Mouse (Mus musculus) heart, embryonic 13.5 days (tissue): ENCODE data around the gene Rnf141. TPM values are rescaled to one million over a fixed set of nuclear protein-coding genes. Genes with fewer than 3 reads are reported as not detected.

Experiments used
- ATAC-seq: fragments of 200-750 bp; cut with Nextera tagmentation; 2 replicates; pipeline ENCODE4 v1.8.0; 2017; ENCODE audit warnings: moderate TSS enrichment; ENCODE audit not compliant: insufficient number of reproducible peaks, low FRiP score, low TSS enrichment; ENCODE audit errors: extremely low read depth
- H3K27ac ChIP-seq: fragments of 300-500 bp; sonication (generic); replicated peaks from 2 replicates; pipeline ENCODE4 v1.5.1; 2015; ENCODE audit warnings: moderate library complexity, mild to moderate bottlenecking, inconsistent platforms
- H3K27me3 ChIP-seq: fragments of 300-500 bp; sonication (generic); replicated peaks from 2 replicates; pipeline ENCODE4 v1.6.1; 2015; ENCODE audit warnings: mild to moderate bottlenecking, inconsistent platforms
- H3K36me3 ChIP-seq: fragments of 300-500 bp; sonication (generic); 2 replicates; pipeline ENCODE4 v1.6.1; 2015; ENCODE audit warnings: mild to moderate bottlenecking, inconsistent platforms
- H3K4me1 ChIP-seq: fragments of 300-500 bp; sonication (generic); 2 replicates; pipeline ENCODE4 v1.6.1; 2015; ENCODE audit warnings: inconsistent platforms
- H3K4me2 ChIP-seq: fragments of 300-500 bp; sonication (generic); 2 replicates; pipeline ENCODE4 v1.6.1; 2015; ENCODE audit warnings: inconsistent platforms, mild to moderate bottlenecking, moderate library complexity
- H3K4me3 ChIP-seq: fragments of 300-500 bp; sonication (generic); 2 replicates; pipeline ENCODE4 v1.5.1; 2015; ENCODE audit warnings: moderate library complexity, mild to moderate bottlenecking, inconsistent platforms
- H3K9ac ChIP-seq: fragments of 300-500 bp; sonication (generic); 2 replicates; pipeline ENCODE4 v1.6.1; 2015; ENCODE audit warnings: inconsistent platforms, mild to moderate bottlenecking, moderate library complexity
- H3K9me3 ChIP-seq: fragments of 300-500 bp; sonication (generic); 2 replicates; pipeline ENCODE4 v1.6.1; 2016; ENCODE audit warnings: inconsistent platforms
- WGBS: fragments of 180-500 bp; shearing (Covaris S2); methylation state at CpG from one replicate; pipeline ENCODE4 v1.1.7; 2015; ENCODE audit warnings: mixed read lengths; 5-methylcytosine and 5-hydroxymethylcytosine counted together
- polyA plus RNA-seq: library from polyadenylated mRNA; unstranded; fragments of >200 nt; fragmentation: Nextera tagmentation; extraction: Ambion mirVana; gene quantifications from 2 replicates; pipeline ENCODE4 v1.2.1, GENCODE M21; 2015

Rnf141 gene
- polyA plus RNA-seq, 1 experiment from 2014 or later = 27.6 TPM

DNA sequence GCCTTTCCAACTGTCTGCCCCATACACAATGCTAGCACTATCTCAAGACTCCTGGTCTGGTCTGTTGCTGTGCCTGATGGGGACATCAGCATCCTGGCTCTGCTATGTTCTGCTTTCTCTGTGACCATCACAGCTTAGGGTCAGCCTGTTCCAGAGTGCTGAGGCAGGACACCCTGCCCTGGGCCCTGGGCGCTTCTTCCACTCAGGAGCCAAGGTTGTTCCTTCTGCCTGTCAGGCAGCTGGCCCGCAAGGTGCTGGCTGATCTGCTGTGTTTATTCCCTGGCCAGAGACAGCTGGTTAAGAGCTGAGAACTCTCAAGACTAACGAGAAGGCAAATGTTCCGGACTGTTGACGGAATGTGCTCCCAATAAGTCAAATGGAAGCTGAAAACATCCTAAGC is 52.1 kb downstream of the Rnf141 start:
- Histone ChIP-seq H3K4me2 (no peak overlapping the region), H3K27ac (no peak overlapping the region), H3K27me3 (no peaks in the 10 kb centered on the region; the same call in 1 of the 2 replicates), H3K36me3 (no peaks in the 10 kb centered on the region), H3K4me3 (no peak overlapping the region), H3K9ac (no peak overlapping the region), H3K9me3 (no peaks in the 10 kb centered on the region), H3K4me1 (peaks cover 11% of the 10 kb centered on the region)
- ATAC-seq = no peak
- 82% methylated on average over 5 of the region's 5 CpGs for WGBS

DNA sequence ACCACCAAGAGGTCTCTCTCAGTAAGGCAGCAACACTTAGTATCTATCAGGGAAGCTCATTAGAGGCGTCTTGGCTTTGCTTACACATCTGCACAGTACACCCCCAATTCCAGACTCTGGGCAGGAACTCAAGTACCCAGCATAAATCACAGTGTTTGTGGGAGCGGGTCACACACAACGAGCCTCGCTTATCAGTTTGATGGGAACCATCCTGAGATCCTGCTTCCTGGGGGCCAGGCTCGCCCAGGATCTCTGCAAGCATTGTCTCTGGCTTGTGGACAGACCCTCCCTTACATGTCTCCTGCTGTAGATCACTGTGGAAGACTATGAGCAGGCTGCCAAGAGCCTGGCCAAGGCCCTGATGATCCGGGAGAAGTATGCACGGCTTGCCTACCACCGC is 53.4 kb downstream of the Rnf141 start:
- H3K4me3 ChIP-seq = no peak overlapping the region
- WGBS = 71% methylated on average over 8 of the region's 8 CpGs
- no peaks in the 10 kb centered on the region for H3K9me3 ChIP-seq
- H3K27me3 ChIP-seq = no peaks in the 10 kb centered on the region; the same call in 1 of the 2 replicates
- peaks cover 14% of the 10 kb centered on the region for H3K4me1 ChIP-seq
- H3K27ac ChIP-seq = no peak overlapping the region
- no peak overlapping the region for H3K9ac ChIP-seq
- H3K36me3 ChIP-seq = no peaks in the 10 kb centered on the region
- H3K4me2 ChIP-seq = no peak overlapping the region
- no peak for ATAC-seq

DNA sequence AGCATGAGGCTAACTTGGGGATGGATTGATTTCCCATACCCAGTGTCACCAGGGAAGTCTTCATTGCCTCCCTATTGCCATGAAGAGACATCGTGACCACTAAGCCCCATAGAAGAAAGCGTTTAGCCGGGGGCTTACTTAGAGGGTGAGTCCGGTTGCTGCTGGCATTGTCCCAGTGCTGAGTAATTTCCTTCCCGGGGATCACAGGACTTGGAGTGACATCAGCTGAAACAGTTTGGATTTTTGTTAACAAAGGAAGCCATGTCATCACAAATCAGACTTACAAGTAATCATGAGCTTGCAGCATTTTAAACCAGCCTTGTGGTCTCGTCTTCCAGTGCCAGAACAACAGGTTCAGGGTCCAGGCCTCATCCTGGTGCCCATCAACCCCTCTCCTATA is 56.9 kb downstream of the Rnf141 start:
- Histone ChIP-seq H3K9me3 (no peaks in the 10 kb centered on the region), H3K27me3 (no peaks in the 10 kb centered on the region; the same call in 1 of the 2 replicates), H3K9ac (no peak overlapping the region), H3K36me3 (no peaks in the 10 kb centered on the region), H3K4me3 (no peak overlapping the region), H3K27ac (no peak overlapping the region), H3K4me1 (peaks cover 34% of the 10 kb centered on the region), H3K4me2 (no peak overlapping the region)
- 69% methylated on average over 6 of the region's 6 CpGs for WGBS
- ATAC-seq = no peak

GRCm38 (mm10) chr7:110785741-110786146 is 58.5 kb downstream of the Rnf141 start:
- no peaks in the 10 kb centered on the region for H3K36me3 ChIP-seq
- H3K9me3 ChIP-seq = no peaks in the 10 kb centered on the region
- no peak overlapping the region for H3K4me2 ChIP-seq
- H3K4me3 ChIP-seq = no peak overlapping the region
- no peaks in the 10 kb centered on the region; the same call in 1 of the 2 replicates for H3K27me3 ChIP-seq
- H3K4me1 ChIP-seq = peaks cover 50% of the 10 kb centered on the region
- H3K9ac ChIP-seq = no peak overlapping the region
- WGBS = 59% methylated on average over 3 of the region's 3 CpGs
- no peak for ATAC-seq
- no peak overlapping the region for H3K27ac ChIP-seq

DNA sequence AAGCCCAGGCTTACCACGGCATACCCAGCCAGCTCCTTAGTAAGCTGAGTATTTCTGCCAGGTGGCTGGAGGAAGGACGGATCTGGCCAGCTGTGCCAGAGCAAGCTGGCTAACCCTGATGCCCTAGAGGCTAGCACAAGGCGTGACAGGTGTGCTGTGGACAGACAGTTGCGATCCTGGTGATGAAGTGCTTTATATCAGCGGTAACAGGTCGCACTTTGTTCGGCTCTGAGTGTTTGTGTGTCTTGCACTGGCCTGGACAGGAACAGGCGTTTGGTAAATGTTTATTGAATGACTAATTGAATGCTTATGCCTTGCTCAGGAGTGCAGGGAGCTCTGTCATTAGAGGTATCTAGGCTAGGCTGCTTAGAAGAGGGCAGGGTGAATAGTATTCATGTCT is 59.3 kb downstream of the Rnf141 start:
- Histone ChIP-seq H3K9me3 (no peaks in the 10 kb centered on the region), H3K27me3 (no peaks in the 10 kb centered on the region; the same call in 1 of the 2 replicates), H3K36me3 (no peaks in the 10 kb centered on the region), H3K27ac (no peak overlapping the region), H3K4me2 (no peak overlapping the region), H3K4me1 (peaks cover 53% of the 10 kb centered on the region), H3K4me3 (no peak overlapping the region), H3K9ac (no peak overlapping the region)
- 70% methylated on average over 8 of the region's 8 CpGs for WGBS
- ATAC-seq = no peak

- peaks cover 53% of the 10 kb centered on the region for H3K4me1 ChIP-seq
- H3K4me3 ChIP-seq = no peak overlapping the region
- WGBS = 47% methylated on average over 10 of the region's 10 CpGs
- H3K36me3 ChIP-seq = no peaks in the 10 kb centered on the region
- H3K9me3 ChIP-seq = no peaks in the 10 kb centered on the region
- H3K27ac ChIP-seq = no peak overlapping the region
- no peak overlapping the region for H3K9ac ChIP-seq
- no peak overlapping the region for H3K4me2 ChIP-seq
- ATAC-seq = no peak
- peaks cover 4% of the 10 kb centered on the region for H3K27me3 ChIP-seq
Measured at GRCm38 (mm10) chr7:110782845-110783478, 61.3 kb downstream of the Rnf141 start.

GRCm38 (mm10) chr7:110782135-110782534 is 62.1 kb downstream of the Rnf141 start:
- Histone ChIP-seq H3K4me1 (peaks cover 49% of the 10 kb centered on the region), H3K9ac (no peak overlapping the region), H3K4me3 (no peak overlapping the region), H3K27ac (no peak overlapping the region), H3K27me3 (peaks cover 4% of the 10 kb centered on the region), H3K4me2 (no peak overlapping the region), H3K9me3 (no peaks in the 10 kb centered on the region), H3K36me3 (no peaks in the 10 kb centered on the region)
- WGBS = 21% methylated on average over 7 of the region's 7 CpGs
- ATAC-seq = no peak

DNA sequence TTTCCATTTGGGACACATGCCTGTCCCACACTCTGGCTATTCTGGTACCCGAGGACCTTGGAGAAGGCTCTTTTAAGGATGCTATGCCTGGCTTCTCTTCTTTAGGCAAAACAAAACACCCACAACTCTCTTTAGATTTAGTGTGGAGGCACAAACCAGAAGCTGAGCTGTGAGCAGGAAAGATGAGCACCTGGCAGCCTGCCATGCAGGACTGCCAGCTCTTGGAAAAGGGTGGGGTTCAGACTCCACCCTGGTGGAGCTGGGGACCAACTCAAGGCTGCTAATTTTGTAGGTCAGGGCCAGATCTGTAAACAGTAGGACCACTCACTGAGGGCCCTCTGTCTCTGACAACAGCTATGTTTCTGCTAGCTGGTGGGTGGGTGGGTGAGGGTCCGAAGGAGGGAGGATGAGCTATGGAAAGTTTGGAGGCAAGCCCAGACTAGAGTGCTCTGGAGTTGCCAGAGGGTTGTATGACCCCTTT is 63.0 kb downstream of the Rnf141 start:
- ATAC-seq = no peak
- H3K27me3 ChIP-seq = peaks cover 4% of the 10 kb centered on the region
- H3K9ac ChIP-seq = no peak overlapping the region
- no peaks in the 10 kb centered on the region for H3K9me3 ChIP-seq
- no peak overlapping the region for H3K4me3 ChIP-seq
- WGBS = 67% methylated on average over 2 of the region's 2 CpGs
- no peaks in the 10 kb centered on the region for H3K36me3 ChIP-seq
- peaks cover 49% of the 10 kb centered on the region for H3K4me1 ChIP-seq
- H3K4me2 ChIP-seq = no peak overlapping the region
- H3K27ac ChIP-seq = no peak overlapping the region

DNA sequence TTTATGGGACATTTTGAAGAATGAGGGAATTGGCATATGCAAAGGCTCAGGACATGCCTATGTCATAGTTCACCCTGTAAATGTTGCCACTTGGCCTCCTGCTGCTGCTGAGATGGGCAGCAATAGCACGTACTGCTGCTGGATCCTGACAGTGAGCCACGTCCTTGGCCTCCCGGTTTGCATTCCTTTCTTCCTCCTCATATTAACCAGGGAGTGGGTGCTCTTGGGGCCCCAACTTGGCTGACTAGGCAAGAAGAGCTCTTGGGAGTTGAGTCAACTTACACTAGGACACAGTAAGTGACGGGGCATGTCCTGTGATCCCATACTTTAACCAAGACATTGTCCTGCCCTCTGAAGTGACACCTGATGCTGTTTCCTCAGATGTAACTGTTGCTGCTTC is 63.7 kb downstream of the Rnf141 start:
- peaks cover 43% of the 10 kb centered on the region for H3K4me1 ChIP-seq
- no peaks in the 10 kb centered on the region for H3K9me3 ChIP-seq
- H3K36me3 ChIP-seq = no peaks in the 10 kb centered on the region
- H3K9ac ChIP-seq = no peak overlapping the region
- no peak overlapping the region for H3K4me2 ChIP-seq
- H3K27me3 ChIP-seq = peaks cover 4% of the 10 kb centered on the region
- ATAC-seq = no peak
- 73% methylated on average over 4 of the region's 4 CpGs for WGBS
- no peak overlapping the region for H3K4me3 ChIP-seq
- no peak overlapping the region for H3K27ac ChIP-seq

DNA sequence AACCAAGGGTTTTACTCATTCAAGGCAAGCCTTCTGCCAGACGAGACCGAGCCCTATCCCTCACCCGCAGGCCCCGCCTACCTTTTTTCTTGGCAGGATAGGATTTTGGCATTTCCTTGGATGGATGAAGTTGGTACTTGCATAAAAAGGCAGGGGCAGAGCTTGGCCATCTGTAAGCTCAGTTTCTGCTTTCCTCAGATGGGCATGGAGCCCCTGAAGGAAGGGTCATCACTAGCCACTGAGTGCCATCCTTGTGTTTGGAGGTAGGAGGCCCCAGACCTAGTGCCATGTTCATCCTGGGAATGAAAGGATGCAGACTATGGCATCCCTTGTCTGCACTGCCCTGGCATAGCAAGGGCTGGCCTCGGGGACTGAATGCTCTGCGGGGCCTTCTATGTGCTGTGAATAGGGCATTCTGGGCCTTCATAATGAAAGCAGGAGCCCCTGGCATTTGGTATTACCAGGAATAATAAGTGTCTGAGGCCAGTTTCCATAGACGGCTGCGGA is 64.6 kb downstream of the Rnf141 start:
- Histone ChIP-seq H3K36me3 (no peaks in the 10 kb centered on the region), H3K4me1 (peaks cover 41% of the 10 kb centered on the region), H3K9ac (no peak overlapping the region), H3K4me3 (no peak overlapping the region), H3K27ac (no peak overlapping the region), H3K27me3 (peaks cover 4% of the 10 kb centered on the region), H3K9me3 (no peaks in the 10 kb centered on the region), H3K4me2 (no peak overlapping the region)
- ATAC-seq = no peak
- WGBS = 89% methylated on average over 8 of the region's 8 CpGs

GRCm38 (mm10) chr7:110778933-110779332 is 65.3 kb downstream of the Rnf141 start:
- ATAC-seq = no peak
- Histone ChIP-seq H3K36me3 (no peaks in the 10 kb centered on the region), H3K4me2 (no peak overlapping the region), H3K9me3 (no peaks in the 10 kb centered on the region), H3K27ac (no peak overlapping the region), H3K4me3 (no peak overlapping the region), H3K9ac (no peak overlapping the region), H3K4me1 (peaks cover 47% of the 10 kb centered on the region), H3K27me3 (peaks cover 4% of the 10 kb centered on the region)
- WGBS = 78% methylated on average over 7 of the region's 7 CpGs
